Mouse (Mus musculus) E14TG2a.4 (cell line): ENCODE results near the gene Tmem131l.

Experiments used
- H3K27me3 ChIP-seq: 2 replicates; pipeline ENCODE4 v1.6.1; 2014; ENCODE audit warnings: low read length, control low read depth; ENCODE audit not compliant: insufficient read depth
- H3K36me3 ChIP-seq: 2 replicates; pipeline ENCODE4 v1.6.1; 2014; ENCODE audit warnings: low read length, control low read depth; ENCODE audit not compliant: insufficient read depth
- H3K4me1 ChIP-seq: replicated peaks from 2 replicates; pipeline ENCODE4 v1.6.1; 2014; ENCODE audit warnings: low read depth, low read length, control low read depth
- H3K4me3 ChIP-seq: replicated peaks from 2 replicates; pipeline ENCODE4 v1.5.1; 2014; ENCODE audit warnings: mild to moderate bottlenecking, low read length
- H3K9me3 ChIP-seq: 2 replicates; pipeline ENCODE4 v1.6.1; 2014; ENCODE audit warnings: low read length, control low read depth
- CTCF ChIP-seq: conservative IDR thresholded peaks from 2 replicates; pipeline ENCODE4 v1.5.1; 2014; ENCODE audit warnings: low read length
- NANOG ChIP-seq: IDR thresholded peaks from 2 replicates; pipeline ENCODE4 v1.6.1; 2014; ENCODE audit warnings: borderline replicate concordance, low read length, mixed read lengths
- POU5F1 ChIP-seq: IDR thresholded peaks from 2 replicates; pipeline ENCODE4 v1.6.1; 2014; ENCODE audit warnings: low read length, borderline replicate concordance

The Tmem131l gene

GRCm38 (mm10) chr3:84075516-84075915, 35.5 kb upstream of the Tmem131l start:
- H3K9me3 ChIP-seq = peaks cover 7% of the 10 kb centered on the region; the same call in 1 of the 2 replicates

GRCm38 (mm10) chr3:84074777-84075176, 34.8 kb upstream of the Tmem131l start:
- Histone ChIP-seq H3K9me3 (peaks cover 7% of the 10 kb centered on the region; the same call in 1 of the 2 replicates), H3K36me3 (no peaks in the 10 kb centered on the region), H3K27me3 (no peaks in the 10 kb centered on the region), H3K4me3 (no peak overlapping the region), H3K4me1 (peaks cover 11% of the 10 kb centered on the region; the same call in 1 of the 2 replicates)
- TF ChIP-seq NANOG (no peak), CTCF (no peak), POU5F1 (no peak)

More at GRCm38 (mm10) chr3:84075516-84075915, 35.5 kb upstream of the Tmem131l start:
- Histone ChIP-seq H3K4me3 (no peak overlapping the region), H3K36me3 (no peaks in the 10 kb centered on the region), H3K4me1 (peaks cover 11% of the 10 kb centered on the region; the same call in 1 of the 2 replicates), H3K27me3 (no peaks in the 10 kb centered on the region)
- TF ChIP-seq POU5F1 = no peak
- no peak for TF ChIP-seq NANOG
- no peak for TF ChIP-seq CTCF

GRCm38 (mm10) chr3:84071641-84072040, 31.7 kb upstream of the Tmem131l start:
- no peak overlapping the region for H3K4me3 ChIP-seq
- no peak for TF ChIP-seq CTCF
- TF ChIP-seq NANOG = no peak
- no peaks in the 10 kb centered on the region for H3K27me3 ChIP-seq
- H3K36me3 ChIP-seq = no peaks in the 10 kb centered on the region
- H3K9me3 ChIP-seq = no peaks in the 10 kb centered on the region
- H3K4me1 ChIP-seq = peaks cover 11% of the 10 kb centered on the region; the same call in 1 of the 2 replicates

- H3K4me3 ChIP-seq = no peak overlapping the region
- H3K4me1 ChIP-seq = peaks cover 11% of the 10 kb centered on the region; the same call in 1 of the 2 replicates
- H3K9me3 ChIP-seq = no peaks in the 10 kb centered on the region
- H3K27me3 ChIP-seq = no peaks in the 10 kb centered on the region
- no peak for TF ChIP-seq CTCF
- no peak for TF ChIP-seq POU5F1
- no peak for TF ChIP-seq NANOG
- no peaks in the 10 kb centered on the region for H3K36me3 ChIP-seq
These were observed 30.8 kb upstream of the Tmem131l start for GRCm38 (mm10) chr3:84070811-84071210.

- no peak overlapping the region for H3K4me3 ChIP-seq
- no peak for TF ChIP-seq NANOG
- no peak for TF ChIP-seq POU5F1
- TF ChIP-seq CTCF = no peak
- no peaks in the 10 kb centered on the region for H3K36me3 ChIP-seq
- no peaks in the 10 kb centered on the region for H3K9me3 ChIP-seq
- peaks cover 11% of the 10 kb centered on the region; the same call in 1 of the 2 replicates for H3K4me1 ChIP-seq
- no peaks in the 10 kb centered on the region for H3K27me3 ChIP-seq
These were observed 29.1 kb upstream of the Tmem131l start for GRCm38 (mm10) chr3:84068831-84069709.

- TF ChIP-seq POU5F1 (no peak), CTCF (no peak), NANOG (no peak)
- 0 out of 2 replicates have a peak, but pooled peaks cover 1% of the 10 kb centered on the region for H3K4me1 ChIP-seq
- no peak overlapping the region for H3K4me3 ChIP-seq
- no peaks in the 10 kb centered on the region for H3K9me3 ChIP-seq
- H3K36me3 ChIP-seq = no peaks in the 10 kb centered on the region
- H3K27me3 ChIP-seq = no peaks in the 10 kb centered on the region
These were observed 25.9 kb upstream of the Tmem131l start for GRCm38 (mm10) chr3:84065825-84066224.

GRCm38 (mm10) chr3:84063369-84063914, 23.5 kb upstream of the Tmem131l start:
- no peak for TF ChIP-seq NANOG
- no peak for TF ChIP-seq CTCF
- TF ChIP-seq POU5F1 = no peak
- no peak overlapping the region for H3K4me3 ChIP-seq
- no peaks in the 10 kb centered on the region for H3K27me3 ChIP-seq
- H3K9me3 ChIP-seq = peaks cover 16% of the 10 kb centered on the region
- no peaks in the 10 kb centered on the region for H3K36me3 ChIP-seq
- H3K4me1 ChIP-seq = no peaks in the 10 kb centered on the region
